Mouse (Mus musculus) right cerebral cortex, adult 18-20 months (tissue): Measurements from ENCODE around the gene Olfr1366.
"Not testable (repeated sequence)": the region's sequence is repeated elsewhere in the genome, so short reads cannot be mapped to it uniquely, and the experiment has no call there.

ENCODE experiments used
- DNase-seq: peaks from one replicate; pipeline ENCODE4 v3.0.0; 2022; ENCODE audit warnings: mixed read lengths

Gene Olfr1366

DNA sequence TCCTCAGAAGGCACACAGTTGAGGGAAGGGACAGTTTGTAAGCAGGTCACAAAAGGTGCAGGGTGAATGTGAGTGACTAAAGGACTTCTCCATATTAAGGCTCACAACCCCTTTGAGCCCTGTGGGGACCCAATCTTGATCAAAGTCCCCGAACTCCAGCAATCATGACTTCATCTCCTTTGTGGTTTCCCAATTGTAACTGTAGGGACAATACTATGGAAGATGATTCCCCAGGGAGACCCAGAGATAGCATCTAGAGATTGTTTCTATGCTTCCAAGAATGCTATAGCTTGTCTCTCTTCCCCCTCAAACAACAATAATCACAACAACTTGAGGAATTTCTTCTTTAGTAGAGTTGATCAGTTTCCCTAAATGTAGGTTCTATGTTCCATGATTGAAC, at the start of gene Olfr1366:
Gene Olfr1366 (minus strand): TSS at position 101 of the 400 bp plus-strand sequence.
- no peak for DNase-seq

GRCm38 (mm10) chr13:21591618-21592017, 49.0 kb upstream of the Olfr1366 start:
- no peak for DNase-seq

GRCm38 (mm10) chr13:21581659-21582058, 39.1 kb upstream of the Olfr1366 start, which contains the start of gene Olfr1364:
TSS of gene Olfr1364 (minus strand) at chr13:21581759.
- DNase-seq = no peak

- no peak for DNase-seq
These were observed 17.2 kb upstream of the Olfr1366 start, which contains the start of gene Olfr1535 for GRCm38 (mm10) chr13:21559793-21560192. TSS of gene Olfr1535 (minus strand) at chr13:21559893.

DNA sequence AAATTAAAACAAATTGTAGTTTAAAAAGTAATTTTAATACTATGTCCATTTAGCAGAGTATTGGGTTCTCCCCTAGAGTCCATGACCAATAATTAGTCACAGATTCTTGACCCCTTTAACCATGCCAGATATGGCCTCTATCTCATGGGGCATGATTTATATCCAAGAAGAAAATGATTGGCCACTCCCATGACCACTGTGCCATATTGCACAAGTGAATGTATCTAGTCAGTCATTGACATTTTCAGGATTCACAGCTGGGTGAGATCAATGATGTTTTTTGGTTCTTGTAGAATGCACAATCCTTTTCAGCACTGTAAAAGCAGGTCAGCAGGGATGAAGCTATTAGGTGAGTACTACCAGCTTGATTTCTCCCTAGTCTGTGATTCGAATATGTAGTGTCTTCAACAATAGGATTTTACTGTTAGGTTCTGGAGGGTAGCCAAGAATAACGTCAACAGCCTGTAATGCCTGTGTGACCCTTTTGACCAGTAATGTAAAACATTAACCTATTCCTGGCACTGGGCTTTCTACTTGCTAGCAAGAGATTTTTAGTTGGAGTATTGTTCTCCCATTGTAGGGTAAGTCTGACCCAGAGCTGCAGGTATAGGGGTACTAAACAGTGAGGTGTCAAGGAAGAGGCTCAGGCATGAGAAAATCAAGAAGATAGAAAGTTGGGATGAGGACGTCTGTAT, 8.0 kb upstream of the Olfr1366 start:
- DNase-seq = no peak

GRCm38 (mm10) chr13:21549487-21549886, 6.9 kb upstream of the Olfr1366 start:
- no peak for DNase-seq

DNA sequence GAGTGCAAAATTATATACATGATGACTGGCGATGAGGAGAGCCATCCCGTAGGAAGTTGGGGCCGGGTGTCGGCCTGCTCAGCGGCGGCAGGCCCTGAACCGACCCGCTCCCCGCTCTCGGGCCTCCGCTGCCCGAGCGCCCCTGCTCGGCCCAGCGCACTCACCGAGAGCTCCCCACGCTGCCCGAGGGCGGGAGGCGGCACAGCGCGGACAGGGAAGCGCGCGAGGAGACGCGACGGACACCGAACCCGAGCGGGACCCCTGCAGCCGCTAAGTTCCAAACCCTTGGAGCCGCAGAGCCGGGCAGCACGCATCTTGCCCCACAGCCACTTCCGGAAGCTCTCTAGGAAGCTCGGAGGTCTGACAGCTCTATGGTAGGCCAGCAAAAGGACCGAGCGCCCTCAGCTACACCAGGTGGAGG, 11.8 kb downstream of the Olfr1366 start, which contains the start of gene Zkscan8:
Gene Zkscan8 (minus strand): TSS at position 340 of the 421 bp plus-strand sequence.
- DNase-seq = peak; percentile 90

GRCm38 (mm10) chr13:21530136-21530535, 12.5 kb downstream of the Olfr1366 start:
- DNase-seq = no peak

DNA sequence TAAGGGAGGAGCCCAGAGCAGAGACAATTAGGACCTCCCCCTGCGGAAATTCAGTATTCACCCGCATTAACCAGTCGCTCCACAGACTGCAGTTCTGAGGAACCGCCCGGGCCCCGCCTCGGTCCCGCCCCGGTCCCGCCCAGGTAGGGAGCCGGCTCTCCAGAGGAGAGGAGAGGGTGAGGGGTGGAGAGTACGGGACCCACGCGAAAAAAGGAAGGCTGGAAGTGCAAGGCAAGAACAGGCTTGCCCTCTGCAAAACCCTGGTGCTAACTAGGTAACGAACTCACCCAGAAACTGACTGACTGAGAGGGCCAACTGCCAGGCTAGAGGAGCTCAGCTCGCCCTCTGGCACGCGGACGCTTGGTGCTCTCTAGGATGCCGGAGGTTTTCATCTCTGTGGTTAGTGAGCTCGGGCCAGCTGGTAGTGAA, 36.4 kb downstream of the Olfr1366 start:
- peak; percentile 84 for DNase-seq

DNA sequence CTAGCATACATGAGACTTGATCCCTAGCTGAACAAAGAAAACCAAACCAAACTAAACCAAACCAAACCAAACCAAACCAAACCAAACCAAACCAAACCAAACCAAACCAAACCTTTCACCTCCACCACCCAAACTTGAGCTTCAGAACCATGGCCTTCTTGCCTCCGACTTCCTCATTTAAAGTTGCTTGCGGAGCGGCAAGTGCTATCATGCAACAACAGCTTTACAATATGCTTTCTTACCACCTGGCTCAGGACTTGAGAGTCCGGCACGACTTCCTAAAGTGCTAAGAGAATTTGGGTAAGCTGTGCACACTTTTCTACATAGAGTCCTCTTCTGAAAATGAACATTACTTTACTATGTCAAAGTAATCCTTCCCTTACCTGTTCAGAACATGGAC, 40.3 kb downstream of the Olfr1366 start:
- no peak for DNase-seq

DNA sequence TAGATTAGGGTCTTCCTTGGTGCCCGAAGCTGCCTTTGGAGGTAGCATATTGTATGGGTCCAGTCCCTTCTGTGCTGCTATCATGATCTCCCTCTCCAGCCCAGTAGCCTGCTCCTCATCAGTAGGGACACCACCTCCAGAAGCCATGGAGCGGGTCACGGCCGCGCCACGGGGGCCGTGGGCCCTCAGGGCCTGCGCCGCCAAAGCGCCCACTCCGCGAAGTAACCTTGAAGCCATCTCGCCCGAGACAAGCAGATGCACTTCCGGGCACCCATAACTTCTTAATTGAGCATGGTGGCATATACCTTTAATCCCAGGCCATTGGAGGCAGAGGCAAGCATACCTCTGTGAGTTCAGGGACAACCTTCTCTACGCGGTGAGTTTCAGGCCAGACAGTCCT, 41.4 kb downstream of the Olfr1366 start, which contains the start of gene Gm11273:
Gene Gm11273 (minus strand): TSS at position 237 of the 400 bp plus-strand sequence.
- DNase-seq = not testable (repeated sequence)

DNA sequence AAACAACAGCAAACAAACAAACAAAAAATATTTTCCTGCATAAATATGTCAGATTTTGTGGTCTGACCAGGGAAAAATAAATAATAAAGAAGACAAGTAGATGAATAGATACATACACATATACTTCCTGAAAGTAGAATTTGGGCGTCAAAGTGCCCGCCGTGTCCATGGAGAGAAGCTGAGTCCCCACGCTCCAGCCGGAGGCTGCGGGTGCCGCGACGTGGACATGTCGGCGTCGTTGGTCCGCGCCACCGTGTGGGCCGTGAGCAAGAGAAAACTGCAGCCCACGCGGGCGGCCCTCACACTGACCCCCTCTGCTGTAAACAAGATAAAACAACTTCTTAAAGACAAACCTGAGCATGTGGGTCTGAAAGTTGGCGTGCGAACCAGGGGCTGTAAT, 47.5 kb downstream of the Olfr1366 start, which contains the start of gene AK157302:
Gene AK157302 (plus strand): TSS at position 144 of the 400 bp plus-strand sequence.
- no peak for DNase-seq

DNA sequence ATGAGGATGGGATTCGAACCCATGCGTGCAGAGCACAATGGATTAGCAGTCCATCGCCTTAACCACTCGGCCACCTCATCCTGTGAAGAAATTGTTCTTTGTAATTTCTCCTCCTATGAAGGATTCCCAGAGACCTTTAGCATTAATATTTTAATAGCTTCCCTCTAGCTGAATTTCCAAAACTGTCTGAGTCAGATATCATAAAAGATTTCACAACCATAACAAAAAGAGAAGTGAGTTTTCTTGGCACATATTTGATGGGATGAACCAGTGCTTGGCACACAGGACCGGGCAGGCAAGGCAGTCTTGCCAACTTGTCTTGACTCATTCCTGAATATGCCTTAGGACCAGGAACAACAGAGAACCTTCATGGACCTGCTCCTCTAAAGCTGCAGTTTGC, 49.8 kb downstream of the Olfr1366 start:
- no peak for DNase-seq

DNA sequence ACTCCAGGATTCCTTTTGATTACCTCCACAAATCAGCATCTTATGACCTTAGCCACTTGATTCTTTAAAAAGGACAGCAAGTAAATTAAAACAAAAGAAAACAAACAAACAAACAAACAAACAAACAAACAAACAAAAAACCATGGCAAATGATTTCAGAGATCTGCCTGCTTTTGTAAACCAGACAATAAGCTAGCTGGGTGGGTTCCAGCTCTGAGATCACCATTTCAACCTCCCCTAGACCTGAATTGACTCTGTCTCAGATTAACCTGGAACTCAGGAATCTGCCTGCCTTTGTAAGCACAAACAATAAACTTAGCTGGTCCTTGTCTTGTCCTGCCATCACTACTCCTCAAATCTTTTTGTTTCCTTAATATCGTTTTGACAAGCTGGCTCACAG, 55.7 kb downstream of the Olfr1366 start:
- DNase-seq = no peak
